Mouse (Mus musculus) erythroblast, embryonic 14.5 days (primary cell): Measurements from ENCODE around the gene Gm10272.

Source experiments
- GATA1 ChIP-seq: IDR thresholded peaks from 2 replicates; pipeline ENCODE4 v1.6.1; 2012; ENCODE audit warnings: low read length, inconsistent platforms, mixed read lengths
- TAL1 ChIP-seq: IDR thresholded peaks from 3 replicates; pipeline ENCODE4 v1.6.1; 2012; ENCODE audit warnings: low read length, inconsistent platforms, mixed read lengths

- no peak for TF ChIP-seq TAL1
- no peak for TF ChIP-seq GATA1
Measured at GRCm38 (mm10) chr10:77753448-77753847, 47.0 kb downstream of the Gm10272 start.
